Mouse (Mus musculus) intestine, embryonic 15.5 days (tissue): ENCODE measurements around the gene Nrip2. TPM values are rescaled to one million over a fixed set of nuclear protein-coding genes. Genes with fewer than 3 reads are reported as not detected.
"Not testable (repeated sequence)": the region's sequence is repeated elsewhere in the genome, so short reads cannot be mapped to it uniquely, and the experiment has no call there.

Source experiments
- ATAC-seq: fragments of 200-750 bp; cut with Nextera tagmentation; 2 replicates; pipeline ENCODE4 v1.8.0; 2017; ENCODE audit warnings: moderate TSS enrichment, moderate library complexity
- H3K27ac ChIP-seq: fragments of 300-500 bp; sonication (generic); 2 replicates; pipeline ENCODE4 v1.5.1; 2015; ENCODE audit warnings: mild to moderate bottlenecking, inconsistent platforms
- H3K27me3 ChIP-seq: fragments of 300-500 bp; sonication (generic); replicated peaks from 2 replicates; pipeline ENCODE4 v1.6.1; 2015; ENCODE audit warnings: inconsistent platforms
- H3K36me3 ChIP-seq: fragments of 300-500 bp; sonication (generic); 2 replicates; pipeline ENCODE4 v1.6.1; 2015; ENCODE audit warnings: inconsistent platforms
- H3K4me1 ChIP-seq: fragments of 300-500 bp; sonication (generic); replicated peaks from 2 replicates; pipeline ENCODE4 v1.6.1; 2015; ENCODE audit warnings: inconsistent platforms
- H3K4me2 ChIP-seq: fragments of 300-500 bp; sonication (generic); replicated peaks from 2 replicates; pipeline ENCODE4 v1.6.1; 2015; ENCODE audit warnings: mild to moderate bottlenecking, inconsistent platforms
- H3K4me3 ChIP-seq: fragments of 300-500 bp; sonication (generic); replicated peaks from 2 replicates; pipeline ENCODE4 v1.5.1; 2015; ENCODE audit warnings: inconsistent platforms
- H3K9ac ChIP-seq: fragments of 300-500 bp; sonication (generic); 2 replicates; pipeline ENCODE4 v1.6.1; 2015; ENCODE audit warnings: inconsistent platforms
- H3K9me3 ChIP-seq: fragments of 300-500 bp; sonication (generic); 2 replicates; pipeline ENCODE4 v1.6.1; 2016; ENCODE audit warnings: inconsistent platforms
- WGBS: fragments of 180-500 bp; shearing (Covaris S2); methylation state at CpG from one replicate; pipeline ENCODE4 v1.1.7; 2015; 5-methylcytosine and 5-hydroxymethylcytosine counted together
- polyA plus RNA-seq: library from polyadenylated mRNA; unstranded; fragments of >200 nt; fragmentation: Nextera tagmentation; extraction: Ambion mirVana; gene quantifications from 2 replicates; pipeline ENCODE4 v1.2.1, GENCODE M21; 2015

The Nrip2 gene
- polyA plus RNA-seq, 1 experiment from 2014 or later, result 4.9 TPM

GRCm38 (mm10) chr6:128370040-128370439 is 29.1 kb upstream of the Nrip2 start:
- Histone ChIP-seq H3K4me2 (no peak overlapping the region), H3K36me3 (peaks cover 72% of the 10 kb centered on the region), H3K27ac (no peak overlapping the region), H3K4me1 (no peaks in the 10 kb centered on the region), H3K9ac (no peak overlapping the region), H3K27me3 (no peaks in the 10 kb centered on the region), H3K9me3 (no peaks in the 10 kb centered on the region), H3K4me3 (no peak overlapping the region)
- 88% methylated on average over 5 of the region's 5 CpGs for WGBS
- ATAC-seq, result no peak

DNA sequence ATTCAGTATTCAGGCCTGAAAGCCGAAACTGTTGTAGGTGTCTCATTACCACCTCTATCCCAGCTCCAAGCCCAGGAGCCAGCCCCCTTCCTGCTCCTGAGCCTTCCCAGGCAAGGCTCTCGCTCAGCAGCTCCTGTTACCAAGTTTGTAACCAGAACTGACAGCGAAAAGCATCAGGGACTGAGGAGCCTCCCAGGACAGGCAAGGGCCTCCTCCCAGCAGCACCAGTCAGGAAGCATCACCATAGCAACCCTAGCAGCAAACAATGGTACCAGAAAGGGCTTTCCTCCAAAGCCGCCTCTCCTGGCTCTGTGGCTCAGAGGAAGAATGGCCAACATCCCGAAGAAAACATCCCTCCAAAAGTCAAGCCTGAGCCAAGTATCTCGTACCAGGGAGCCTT is 23.9 kb upstream of the Nrip2 start, which contains the start of the genes Tex52 and Gm44596:
Gene Tex52 (plus strand): TSS at position 265 of the 400 bp plus-strand sequence.
Gene Gm44596 (plus strand): TSS at position 312 of the 400 bp plus-strand sequence.
- 54% methylated on average over 6 of the region's 6 CpGs for WGBS
- Histone ChIP-seq H3K36me3 (peaks cover 50% of the 10 kb centered on the region), H3K9ac (no peak within 1 kb of the TSS), H3K4me1 (no peaks in the 10 kb centered on the region), H3K27me3 (no peaks in the 10 kb centered on the region), H3K9me3 (no peaks in the 10 kb centered on the region), H3K4me3 (no peak within 1 kb of the TSS), H3K27ac (no peak within 1 kb of the TSS), H3K4me2 (no peak within 1 kb of the TSS)
- ATAC-seq, result no peak

DNA sequence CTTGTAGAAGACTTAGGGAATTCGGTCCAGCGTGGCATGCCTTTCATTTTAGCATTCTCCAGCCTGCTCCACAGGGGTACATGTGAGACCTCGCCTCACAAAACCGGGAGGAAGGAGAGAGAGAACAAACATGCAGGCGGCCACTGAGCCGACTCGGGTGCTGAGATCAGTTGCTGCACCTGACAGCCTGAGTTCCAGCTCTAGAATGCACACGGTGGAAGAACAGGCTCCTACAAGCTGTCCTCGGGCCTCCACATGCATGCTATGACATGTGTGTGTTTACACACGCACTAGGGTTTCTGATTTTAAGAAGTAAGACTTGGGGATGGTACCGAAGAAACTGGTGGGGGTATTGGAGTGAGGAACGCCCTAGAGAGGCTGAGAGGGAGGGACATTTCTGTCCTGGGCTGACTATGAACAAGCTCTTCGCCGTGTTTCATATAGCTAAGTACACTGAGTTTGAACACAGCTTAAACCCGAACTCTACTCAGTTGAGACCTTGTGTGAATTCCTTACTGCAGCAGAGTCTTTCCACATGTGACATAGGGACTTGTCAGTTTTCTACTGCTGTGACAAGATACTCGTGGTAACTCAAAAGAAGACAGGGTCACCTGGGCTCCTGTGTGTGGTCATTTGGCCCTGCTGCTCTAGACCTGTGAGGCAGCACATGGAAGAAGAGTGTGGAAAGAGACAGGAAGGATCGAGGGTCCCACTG is 22.6 kb upstream of the Nrip2 start:
- Histone ChIP-seq H3K36me3 (peaks cover 37% of the 10 kb centered on the region), H3K27me3 (no peaks in the 10 kb centered on the region), H3K4me2 (no peak overlapping the region), H3K4me3 (no peak overlapping the region), H3K27ac (no peak overlapping the region), H3K9me3 (no peaks in the 10 kb centered on the region), H3K9ac (no peak overlapping the region), H3K4me1 (no peaks in the 10 kb centered on the region)
- no peak for ATAC-seq
- WGBS, result 90% methylated on average over 17 of the region's 17 CpGs

DNA sequence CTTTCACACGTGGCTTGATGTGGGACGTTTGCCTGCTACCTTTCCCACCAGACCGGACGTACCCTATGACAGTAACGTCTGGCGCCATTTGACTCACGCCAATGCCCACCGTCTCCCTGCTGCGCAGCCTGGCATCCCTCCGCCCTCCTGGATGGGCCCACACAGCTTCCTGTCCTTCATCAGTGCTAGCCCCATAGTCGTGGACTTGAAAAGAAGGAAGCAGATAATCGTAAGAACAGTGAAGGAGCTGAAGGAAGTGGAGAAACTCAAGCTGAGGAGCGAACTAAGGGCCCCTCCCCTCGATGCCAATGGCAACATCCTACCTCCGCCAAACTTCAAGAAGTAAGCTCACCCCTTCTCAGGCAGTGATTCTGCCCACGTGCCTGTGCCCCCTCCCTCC is 19.5 kb upstream of the Nrip2 start:
- no peak for ATAC-seq
- WGBS, result 83% methylated on average over 16 of the region's 16 CpGs
- Histone ChIP-seq H3K27ac (no peak overlapping the region), H3K36me3 (peaks cover 7% of the 10 kb centered on the region; the same call in 1 of the 2 replicates), H3K9me3 (no peaks in the 10 kb centered on the region), H3K4me3 (no peak overlapping the region), H3K27me3 (no peaks in the 10 kb centered on the region), H3K4me1 (no peaks in the 10 kb centered on the region), H3K9ac (no peak overlapping the region), H3K4me2 (no peak overlapping the region)

DNA sequence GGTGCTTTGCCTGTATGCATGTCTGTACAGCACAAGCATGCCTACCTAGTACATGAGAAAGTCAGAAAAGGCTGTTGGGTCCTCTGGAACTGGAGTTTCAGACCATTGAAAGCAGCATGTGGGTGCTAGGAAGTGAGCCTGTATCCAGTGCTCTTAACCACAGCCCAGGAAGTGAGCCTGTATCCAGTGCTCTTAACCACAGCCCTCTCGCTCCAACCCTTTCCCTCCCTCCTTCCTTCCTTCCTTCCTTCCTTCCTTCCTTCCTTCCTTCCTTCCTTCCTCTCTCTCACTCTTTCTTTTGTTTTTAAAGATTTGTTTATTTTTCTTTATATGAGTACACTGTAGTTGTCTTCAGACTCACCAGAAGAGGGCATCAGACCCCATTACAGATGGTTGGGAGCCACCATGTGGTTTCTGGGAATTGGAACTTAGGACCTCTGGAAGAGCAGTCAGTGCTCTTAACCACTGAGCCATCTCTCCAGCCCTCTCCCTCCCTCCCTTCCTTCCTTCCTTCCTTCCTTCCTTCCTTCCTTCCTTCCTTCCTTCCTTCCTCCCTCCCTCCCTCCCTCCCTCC is 18.4 kb upstream of the Nrip2 start:
- not testable (repeated sequence) for H3K4me2 ChIP-seq, H3K27me3 ChIP-seq, H3K9ac ChIP-seq, H3K4me3 ChIP-seq, H3K27ac ChIP-seq, H3K4me1 ChIP-seq, ATAC-seq, H3K36me3 ChIP-seq, H3K9me3 ChIP-seq
- WGBS, result 59% methylated on average over 1 of the region's 1 CpGs

GRCm38 (mm10) chr6:128381254-128381653 is 17.8 kb upstream of the Nrip2 start:
- ATAC-seq, result no peak
- Histone ChIP-seq H3K9me3 (no peaks in the 10 kb centered on the region), H3K36me3 (peaks cover 2% of the 10 kb centered on the region; the same call in 1 of the 2 replicates), H3K4me1 (no peaks in the 10 kb centered on the region), H3K27ac (no peak overlapping the region), H3K4me2 (no peak overlapping the region), H3K4me3 (no peak overlapping the region), H3K9ac (no peak overlapping the region), H3K27me3 (no peaks in the 10 kb centered on the region)
- 58% methylated on average over 3 of the region's 3 CpGs for WGBS

DNA sequence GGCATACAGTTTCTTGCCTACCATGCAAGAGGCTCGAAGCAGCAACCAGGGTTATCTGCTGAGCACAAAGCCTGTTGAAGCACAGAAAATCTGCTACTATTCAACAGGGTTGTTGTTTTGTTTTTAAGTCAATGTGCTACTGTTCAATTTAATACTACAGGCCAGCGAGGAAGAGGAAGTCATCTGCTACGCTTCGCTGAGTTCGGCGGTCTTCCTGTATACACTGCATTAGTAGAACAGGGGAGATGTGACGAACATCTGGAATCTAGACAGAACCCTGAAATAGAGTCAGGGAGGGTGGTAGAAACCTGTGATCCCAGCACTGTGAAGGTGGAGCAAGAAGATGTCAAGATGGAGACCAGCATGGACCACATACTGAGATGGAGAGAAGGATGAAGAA is 15.3 kb upstream of the Nrip2 start:
- H3K9me3 ChIP-seq, result no peaks in the 10 kb centered on the region
- no peak overlapping the region for H3K9ac ChIP-seq
- H3K4me3 ChIP-seq, result no peak overlapping the region
- 79% methylated on average over 7 of the region's 7 CpGs for WGBS
- 0 out of 2 replicates have a peak, but pooled peaks cover 1% of the 10 kb centered on the region for H3K4me1 ChIP-seq
- no peak overlapping the region for H3K27ac ChIP-seq
- ATAC-seq, result no peak
- H3K36me3 ChIP-seq, result no peaks in the 10 kb centered on the region
- no peak overlapping the region for H3K4me2 ChIP-seq
- no peaks in the 10 kb centered on the region for H3K27me3 ChIP-seq

- H3K36me3 ChIP-seq, result no peaks in the 10 kb centered on the region
- H3K9ac ChIP-seq, result no peak overlapping the region
- no peak overlapping the region for H3K27ac ChIP-seq
- 72% methylated on average over 1 of the region's 1 CpGs for WGBS
- no peak overlapping the region for H3K4me2 ChIP-seq
- ATAC-seq, result no peak
- H3K4me3 ChIP-seq, result no peak overlapping the region
- no peaks in the 10 kb centered on the region for H3K27me3 ChIP-seq
- 0 out of 2 replicates have a peak, but pooled peaks cover 4% of the 10 kb centered on the region for H3K4me1 ChIP-seq
- H3K9me3 ChIP-seq, result no peaks in the 10 kb centered on the region
Measured at GRCm38 (mm10) chr6:128385026-128385425, 14.1 kb upstream of the Nrip2 start.

GRCm38 (mm10) chr6:128389185-128389584 is 9.9 kb upstream of the Nrip2 start:
- Histone ChIP-seq H3K9ac (no peak overlapping the region), H3K27me3 (no peaks in the 10 kb centered on the region), H3K36me3 (no peaks in the 10 kb centered on the region), H3K9me3 (no peaks in the 10 kb centered on the region), H3K4me3 (no peak overlapping the region), H3K27ac (0 out of 2 replicates have a peak overlapping the region, but pooled peaks have one; percentile 1), H3K4me1 (0 out of 2 replicates have a peak, but pooled peaks cover 4% of the 10 kb centered on the region), H3K4me2 (no peak overlapping the region)
- 55% methylated on average over 1 of the region's 1 CpGs for WGBS
- ATAC-seq, result peak; percentile 86

- Histone ChIP-seq H3K36me3 (no peaks in the 10 kb centered on the region), H3K27me3 (no peaks in the 10 kb centered on the region), H3K4me2 (no peak overlapping the region), H3K9ac (no peak overlapping the region), H3K4me3 (no peak overlapping the region), H3K27ac (no peak overlapping the region), H3K4me1 (0 out of 2 replicates have a peak, but pooled peaks cover 4% of the 10 kb centered on the region), H3K9me3 (no peaks in the 10 kb centered on the region)
- ATAC-seq, result no peak
- 37% methylated on average over 1 of the region's 1 CpGs for WGBS
Measured at GRCm38 (mm10) chr6:128390683-128391082, 8.4 kb upstream of the Nrip2 start.

DNA sequence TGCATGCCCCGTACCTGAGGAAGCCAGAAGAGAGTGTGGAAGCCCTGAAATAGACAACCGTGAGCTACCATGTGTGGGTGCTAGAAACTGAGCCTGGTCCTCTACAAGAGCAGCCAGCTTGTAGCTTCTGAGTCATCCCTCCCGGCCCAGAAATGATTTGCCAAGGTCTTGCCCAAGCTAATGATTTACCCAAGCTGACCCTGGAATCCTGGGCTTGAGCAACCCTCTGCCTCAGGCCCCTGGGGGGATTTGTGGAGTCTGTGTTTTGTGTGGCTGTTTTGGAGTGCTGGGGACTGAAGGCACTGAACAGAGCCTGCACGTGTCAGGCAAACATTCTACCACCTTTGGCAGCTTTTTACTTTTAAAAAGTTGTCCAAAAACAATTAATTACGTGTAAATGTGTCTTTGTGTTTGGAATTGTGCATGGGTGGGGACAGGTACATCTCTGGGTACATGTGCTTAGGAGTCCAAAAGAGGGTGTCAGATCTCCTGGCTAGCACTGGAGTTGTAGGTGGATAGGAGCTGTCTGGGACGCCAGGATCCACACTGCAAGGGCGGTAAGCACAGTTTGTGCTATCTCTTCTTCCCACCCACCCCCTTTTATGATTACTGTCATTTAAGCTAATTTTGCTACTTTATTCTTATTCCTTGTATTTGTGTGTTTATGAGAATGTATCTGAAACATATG is 1.4 kb upstream of the Nrip2 start:
- Histone ChIP-seq H3K27ac (no peak overlapping the region), H3K4me3 (no peak overlapping the region), H3K27me3 (no peaks in the 10 kb centered on the region), H3K4me1 (0 out of 2 replicates have a peak, but pooled peaks cover 7% of the 10 kb centered on the region), H3K9me3 (no peaks in the 10 kb centered on the region), H3K4me2 (no peak overlapping the region), H3K36me3 (no peaks in the 10 kb centered on the region), H3K9ac (no peak overlapping the region)
- ATAC-seq, result peak; percentile 76
- 63% methylated on average over 7 of the region's 7 CpGs for WGBS

GRCm38 (mm10) chr6:128399421-128400185 is 507 bp downstream of the Nrip2 start:
- Histone ChIP-seq H3K4me3 (peak overlapping the region; percentile 26), H3K4me2 (peak overlapping the region; percentile 56), H3K36me3 (no peaks in the 10 kb centered on the region), H3K27ac (peak overlapping the region; percentile 27; the same call in 1 of the 2 replicates), H3K27me3 (no peaks in the 10 kb centered on the region), H3K9me3 (no peaks in the 10 kb centered on the region), H3K4me1 (0 out of 2 replicates have a peak, but pooled peaks cover 7% of the 10 kb centered on the region), H3K9ac (peak overlapping the region; percentile 34)
- ATAC-seq, result peak; percentile 71
- WGBS, result 18% methylated on average over 19 of the region's 21 CpGs
